Comparison of ENCODE assay signal across 23 mouse cellular contexts in genomic region chr13:38938433-38938832, GRCm38 (mm10). TPM values are rescaled to one million over a fixed set of nuclear protein-coding genes. Genes with fewer than 3 reads are reported as not detected.
DNase-seq lines count a peak whose midpoint lies in the region; ATAC-seq lines count a peak whose summit lies in the region.
"Had no signal": no experiment of that assay in that cellular context is flagged by ENCODE, and none has a peak within 500 bp of the region (broad histone marks: within the 10 kb centered on the region; RNA-seq: fewer than 3 reads in every experiment).

No protein-coding gene starts in this region.

- DNase-seq in heart, adult 18-20 months, result no peak
- DNase-seq in frontal cortex, postnatal 36 days (ENCODE audit: low spot score in 2 of 2), result no peak
- DNase-seq: adrenal gland, adult 2 months; adrenal gland, postnatal 25 days; cerebellum, adult 18-20 months; cerebellum, adult 9-10 months; cerebellum, postnatal 14 days; gastrocnemius, adult 2 months; gastrocnemius, postnatal 14 days; heart, adult 2 months; heart, postnatal 14 days; heart, postnatal 4 days had no signal

- H3K4me1 ChIP-seq in megakaryocyte, embryonic 14.5 days, result peaks cover 43% of the 10 kb centered on the region
- H3K4me1 ChIP-seq: forebrain, embryonic 10.5 days; forebrain, embryonic 13.5 days; heart, embryonic 10.5 days; heart, embryonic 13.5 days had no signal

- no peaks in the 10 kb centered on the region for H3K27me3 ChIP-seq in megakaryocyte, embryonic 14.5 days (replicated peaks)
- H3K27me3 ChIP-seq: forebrain, embryonic 13.5 days; heart, embryonic 13.5 days had no signal

- H3K36me3 ChIP-seq in megakaryocyte, embryonic 14.5 days (replicated peaks; ENCODE audit: low read length), result peaks cover 98% of the 10 kb centered on the region

- ATAC-seq in megakaryocyte, adult 5-6 weeks (ENCODE audit: poor library complexity, severe bottlenecking), result no peak
- ATAC-seq in CD4-positive, CD25-positive, alpha-beta regulatory T cell, adult 4 months, result peak; percentile 60
- peak; percentile 62 for ATAC-seq in inflammation-experienced regulatory T-cells, adult 6 months
- ATAC-seq: forebrain, embryonic 13.5 days; forebrain, embryonic 16.5 days; hindbrain, postnatal 0 days; intestine, postnatal 0 days had no signal

- no peaks in the 10 kb centered on the region for H3K9me3 ChIP-seq in megakaryocyte, embryonic 14.5 days
- H3K9me3 ChIP-seq: forebrain, embryonic 10.5 days; forebrain, embryonic 13.5 days; heart, embryonic 10.5 days; heart, embryonic 13.5 days had no signal

- peak overlapping the region; percentile 70 for H3K4me3 ChIP-seq in megakaryocyte, embryonic 14.5 days (replicated peaks)
- H3K4me3 ChIP-seq: forebrain, embryonic 10.5 days; forebrain, embryonic 13.5 days; gastrocnemius, adult 2 months; heart, adult 2 months; heart, embryonic 10.5 days; heart, embryonic 13.5 days had no signal

RNA-seq across cellular contexts. Expression of gene Slc35b3, which starts 22.2 kb away (rescaled TPM):
- polyA plus RNA-seq in megakaryocyte, embryonic 14.5 days (2012; ENCODE audit: insufficient read depth, low replicate concordance), result 13.6 TPM in 1 of 2 replicates, not detected in the other
- total RNA-seq in megakaryocyte, adult 5-6 weeks (2015), result 27.9 and 36.1 TPM in 2 replicates
- 22.4 and 23.9 TPM in 2 replicates for total RNA-seq in megakaryocyte, adult 5-6 weeks (2017)
- 10 to 100 TPM; 75.2 to 83.9 TPM for polyA plus RNA-seq in CD4-positive, CD25-positive, alpha-beta regulatory T cell, adult 4 months (2017; shearing (Covaris generic))
- 10 to 100 TPM; 53.7 to 96.4 (median 74.9) TPM for polyA plus RNA-seq in inflammation-experienced regulatory T-cells, adult 6 months (2017; shearing (Covaris generic))
- 1 to 10 TPM; 3.6 to 4.1 TPM for total RNA-seq in heart, adult 18-20 months (2021)
